Mouse (Mus musculus): ENCODE data around the gene Crlf1. TPM values are rescaled to one million over a fixed set of nuclear protein-coding genes. Genes with fewer than 3 reads are reported as not detected.

Gene Crlf1
- polyA plus RNA-seq, 1 experiment from 2014 or later: 8.7 TPM

DNA sequence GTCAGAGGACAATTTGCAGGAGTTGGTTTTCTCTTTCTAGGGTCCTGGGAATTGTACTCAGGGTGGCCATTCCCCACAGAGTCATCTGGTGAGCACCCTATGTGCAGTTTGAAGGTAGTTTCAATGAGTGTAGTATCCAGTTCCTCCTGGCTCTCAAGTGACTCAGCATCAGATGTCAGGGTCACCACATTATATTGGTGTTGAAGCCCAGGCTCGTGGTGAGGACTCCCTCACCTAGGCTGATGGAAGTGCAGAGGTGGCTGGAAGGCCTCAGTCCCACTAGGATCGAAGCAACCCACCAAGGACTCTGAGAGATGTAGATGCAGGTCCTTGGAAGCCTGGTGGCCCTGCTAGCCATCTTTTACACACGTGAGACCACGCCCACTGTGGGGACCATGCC is 53.5 kb downstream of the Crlf1 start:
- Histone ChIP-seq H3K4me2 (no peak overlapping the region), H3K36me3 (no peaks in the 10 kb centered on the region; the same call in 1 of the 2 replicates), H3K4me3 (replicated peaks) (no peak overlapping the region), H3K9me3 (replicated peaks) (no peaks in the 10 kb centered on the region), H3K4me1 (peaks cover 28% of the 10 kb centered on the region), H3K27ac (replicated peaks) (no peak overlapping the region), H3K27me3 (replicated peaks) (no peaks in the 10 kb centered on the region), H3K9ac (replicated peaks) (no peak overlapping the region)
- 88% methylated on average over 4 of the region's 4 CpGs for WGBS
- no peak for ATAC-seq (ENCODE audit: low FRiP score)

DNA sequence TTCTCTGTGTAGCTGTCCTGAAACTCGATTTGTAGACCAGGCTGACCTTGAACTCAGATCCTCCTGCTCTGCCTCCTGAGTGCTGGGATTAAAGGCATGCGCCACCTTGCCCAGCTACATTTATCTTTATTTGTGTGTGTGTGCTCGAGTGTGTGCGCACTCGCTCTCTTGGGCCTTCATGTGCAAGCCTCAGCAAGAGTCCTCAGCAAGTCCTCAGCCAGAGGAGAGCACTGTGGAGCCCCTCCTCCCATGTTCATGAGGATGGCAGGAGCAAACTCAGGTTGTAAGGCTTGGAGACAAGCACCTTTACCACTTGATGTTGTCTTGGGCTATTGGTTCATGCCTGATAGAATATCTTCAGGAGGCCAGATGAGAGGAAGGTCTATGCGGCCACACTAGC is 54.8 kb downstream of the Crlf1 start:
- no peaks in the 10 kb centered on the region for H3K27me3 ChIP-seq (replicated peaks)
- no peak overlapping the region for H3K27ac ChIP-seq (replicated peaks)
- no peak overlapping the region for H3K4me3 ChIP-seq (replicated peaks)
- no peak overlapping the region for H3K4me2 ChIP-seq
- WGBS: 88% methylated on average over 6 of the region's 6 CpGs
- no peaks in the 10 kb centered on the region for H3K9me3 ChIP-seq (replicated peaks)
- H3K4me1 ChIP-seq: peaks cover 30% of the 10 kb centered on the region
- no peak for ATAC-seq (ENCODE audit: low FRiP score)
- no peak overlapping the region for H3K9ac ChIP-seq (replicated peaks)
- no peaks in the 10 kb centered on the region; the same call in 1 of the 2 replicates for H3K36me3 ChIP-seq

DNA sequence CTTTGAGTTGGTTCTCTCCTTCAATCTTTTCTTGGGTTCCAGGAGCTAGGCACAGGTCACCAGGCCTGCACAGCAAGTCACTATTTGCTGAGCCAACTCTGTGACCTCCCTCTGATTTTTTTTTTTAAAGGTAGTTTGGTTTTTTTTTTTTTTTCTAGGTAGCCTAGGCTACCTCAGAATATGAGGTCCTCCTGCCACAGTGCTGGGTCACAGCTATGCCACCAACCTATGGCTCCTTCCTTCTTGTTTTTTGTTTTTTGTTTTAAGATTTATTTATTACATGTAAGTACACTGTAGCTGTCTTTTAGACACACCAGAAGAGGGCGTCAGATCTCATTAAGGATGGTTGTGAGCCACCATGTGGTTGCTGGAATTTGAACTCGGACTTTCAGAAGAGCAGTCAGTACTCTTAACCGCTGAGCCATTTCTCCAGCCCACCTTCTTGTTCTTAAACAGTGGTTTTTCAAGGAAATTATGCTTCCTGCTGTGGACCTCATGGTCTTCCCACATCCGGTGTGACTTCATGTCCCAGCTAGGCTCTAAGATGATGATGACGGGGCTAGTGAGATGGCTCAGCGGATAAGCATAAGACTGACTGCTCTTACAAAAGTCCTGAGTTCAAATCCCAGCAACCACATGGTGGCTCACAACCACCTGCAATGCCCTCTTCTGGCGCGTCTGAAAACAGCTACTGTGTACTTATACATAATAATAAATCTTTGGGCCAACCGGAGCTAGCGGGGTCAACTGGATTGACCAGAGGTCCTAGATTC is 56.6 kb downstream of the Crlf1 start:
- Histone ChIP-seq H3K9ac (replicated peaks) (no peak overlapping the region), H3K4me1 (peaks cover 31% of the 10 kb centered on the region), H3K36me3 (no peaks in the 10 kb centered on the region; the same call in 1 of the 2 replicates), H3K27me3 (replicated peaks) (no peaks in the 10 kb centered on the region), H3K9me3 (replicated peaks) (no peaks in the 10 kb centered on the region), H3K27ac (replicated peaks) (no peak overlapping the region), H3K4me3 (replicated peaks) (no peak overlapping the region), H3K4me2 (no peak overlapping the region)
- 90% methylated on average over 10 of the region's 10 CpGs for WGBS
- no peak for ATAC-seq (ENCODE audit: low FRiP score)

DNA sequence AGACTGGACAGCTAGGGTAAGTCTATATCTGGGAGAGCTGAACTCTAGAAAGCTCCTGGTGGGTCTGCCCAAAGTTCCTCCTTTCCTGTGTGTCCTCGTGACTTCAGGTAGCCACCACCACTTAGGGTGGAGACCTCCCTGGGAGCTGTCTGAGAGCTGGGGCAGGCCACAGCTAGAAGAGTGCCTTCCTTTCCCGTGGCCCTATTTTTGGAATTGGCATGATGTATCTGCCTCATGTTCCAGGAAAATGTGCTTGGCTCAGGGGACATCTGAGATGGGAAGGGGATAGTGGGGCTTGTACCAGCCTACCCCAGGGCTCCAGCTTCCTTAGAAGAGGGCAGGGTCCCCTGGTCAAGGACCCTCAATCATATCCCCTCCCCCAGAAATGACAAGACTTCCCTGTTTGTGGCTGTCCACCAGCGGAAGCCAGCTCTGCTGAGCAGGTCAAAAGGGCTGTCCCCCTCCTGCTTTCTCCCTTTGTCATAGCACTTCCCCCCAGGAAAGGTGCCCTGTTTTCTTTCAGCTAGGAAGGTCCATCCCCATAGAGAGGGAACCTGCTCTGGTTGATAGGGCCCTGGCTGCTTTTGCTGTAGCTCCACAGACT is 58.7 kb downstream of the Crlf1 start:
- H3K9ac ChIP-seq (replicated peaks): no peak overlapping the region; the same call in 1 of the 2 replicates
- peaks cover 30% of the 10 kb centered on the region for H3K4me1 ChIP-seq
- WGBS: 82% methylated on average over 3 of the region's 3 CpGs
- H3K27ac ChIP-seq (replicated peaks): no peak overlapping the region
- H3K4me3 ChIP-seq (replicated peaks): no peak overlapping the region
- ATAC-seq (ENCODE audit: low FRiP score): no peak
- H3K27me3 ChIP-seq (replicated peaks): no peaks in the 10 kb centered on the region
- no peak overlapping the region for H3K4me2 ChIP-seq
- no peaks in the 10 kb centered on the region for H3K9me3 ChIP-seq (replicated peaks)
- no peaks in the 10 kb centered on the region; the same call in 1 of the 2 replicates for H3K36me3 ChIP-seq

DNA sequence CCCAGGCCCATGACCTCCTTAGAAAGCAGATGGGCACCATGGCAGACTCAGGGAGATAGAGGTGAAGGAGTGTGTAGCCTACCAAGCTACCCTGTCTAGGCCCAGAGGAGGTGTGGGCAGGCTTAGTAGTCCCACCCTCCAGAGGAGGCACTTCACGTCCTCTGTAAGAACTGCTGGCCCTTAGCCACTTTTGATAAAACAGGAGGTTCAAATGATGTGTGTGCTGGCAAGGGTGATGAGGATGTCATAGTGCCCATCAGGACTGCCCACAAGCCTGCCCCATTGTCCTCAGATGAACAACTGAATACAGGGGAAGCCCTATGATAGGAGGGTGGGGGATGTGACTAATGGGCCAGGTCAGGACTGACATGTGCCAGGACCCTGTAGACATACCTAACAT is 59.9 kb downstream of the Crlf1 start:
- H3K27me3 ChIP-seq (replicated peaks): no peaks in the 10 kb centered on the region
- no peak overlapping the region for H3K4me2 ChIP-seq
- no peak for ATAC-seq (ENCODE audit: low FRiP score)
- 65% methylated on average over 1 of the region's 1 CpGs for WGBS
- H3K4me3 ChIP-seq (replicated peaks): no peak overlapping the region
- H3K9ac ChIP-seq (replicated peaks): no peak overlapping the region
- peaks cover 33% of the 10 kb centered on the region for H3K4me1 ChIP-seq
- H3K36me3 ChIP-seq: 0 out of 2 replicates have a peak, but pooled peaks cover 4% of the 10 kb centered on the region
- 0 out of 2 replicates have a peak overlapping the region, but pooled peaks have one; percentile 28 for H3K27ac ChIP-seq (replicated peaks)
- H3K9me3 ChIP-seq (replicated peaks): no peaks in the 10 kb centered on the region

Other genes with a start within 250 kb of the Crlf1 start
- 22.7 and 30.1 TPM in 2 replicates for gene Homer3, start 210.3 kb upstream of the Crlf1 start, polyA plus RNA-seq (2015; fragmentation: Nextera tagmentation; extraction: Ambion mirVana)
- 42.2 and 46.7 TPM in 2 replicates for gene Ddx49, start 190.7 kb upstream of the Crlf1 start, polyA plus RNA-seq (2015; fragmentation: Nextera tagmentation; extraction: Ambion mirVana)
- 299 and 314 TPM in 2 replicates for gene Cope, start 190.6 kb upstream of the Crlf1 start, polyA plus RNA-seq (2015; fragmentation: Nextera tagmentation; extraction: Ambion mirVana)
- 35.5 and 42.4 TPM in 2 replicates for gene Cers1, start 177.4 kb upstream of the Crlf1 start, polyA plus RNA-seq (2015; fragmentation: Nextera tagmentation; extraction: Ambion mirVana)
- 7.9 and 9.8 TPM in 2 replicates for gene Gdf1, start 163.3 kb upstream of the Crlf1 start, polyA plus RNA-seq (2015; fragmentation: Nextera tagmentation; extraction: Ambion mirVana)
- gene Upf1, start 139.9 kb upstream of the Crlf1 start, polyA plus RNA-seq (2015; fragmentation: Nextera tagmentation; extraction: Ambion mirVana): 11.8 and 12.6 TPM in 2 replicates
- 3.1 and 6.4 TPM in 2 replicates for gene Comp, start 119.6 kb upstream of the Crlf1 start, polyA plus RNA-seq (2015; fragmentation: Nextera tagmentation; extraction: Ambion mirVana)
- gene Crtc1, start 53.6 kb upstream of the Crlf1 start, polyA plus RNA-seq (2015; fragmentation: Nextera tagmentation; extraction: Ambion mirVana): 44.9 and 45.6 TPM in 2 replicates
- gene Klhl26, start 16.2 kb upstream of the Crlf1 start, polyA plus RNA-seq (2015; fragmentation: Nextera tagmentation; extraction: Ambion mirVana): 33.3 and 35.0 TPM in 2 replicates
- 153 and 188 TPM in 2 replicates for gene Tmem59l, start 5.8 kb upstream of the Crlf1 start, polyA plus RNA-seq (2015; fragmentation: Nextera tagmentation; extraction: Ambion mirVana)
- gene Rex1bd, start 13.6 kb downstream of the Crlf1 start, polyA plus RNA-seq (2015; fragmentation: Nextera tagmentation; extraction: Ambion mirVana): 165 and 181 TPM in 2 replicates
- gene Uba52, start 17.6 kb downstream of the Crlf1 start, polyA plus RNA-seq (2015; fragmentation: Nextera tagmentation; extraction: Ambion mirVana): 653 and 714 TPM in 2 replicates
- gene Fkbp8, start 34.6 kb downstream of the Crlf1 start, polyA plus RNA-seq (2015; fragmentation: Nextera tagmentation; extraction: Ambion mirVana): 381 and 389 TPM in 2 replicates
- 44.4 and 51.1 TPM in 2 replicates for gene Kxd1, start 34.8 kb downstream of the Crlf1 start, polyA plus RNA-seq (2015; fragmentation: Nextera tagmentation; extraction: Ambion mirVana)
- 14.7 and 19.2 TPM in 2 replicates for gene Ell, start 46.3 kb downstream of the Crlf1 start, polyA plus RNA-seq (2015; fragmentation: Nextera tagmentation; extraction: Ambion mirVana)
- 137 and 142 TPM in 2 replicates for gene Isyna1, start 101.2 kb downstream of the Crlf1 start, polyA plus RNA-seq (2015; fragmentation: Nextera tagmentation; extraction: Ambion mirVana)
- 170 and 175 TPM in 2 replicates for gene Ssbp4, start 115.7 kb downstream of the Crlf1 start, polyA plus RNA-seq (2015; fragmentation: Nextera tagmentation; extraction: Ambion mirVana)
- 1.5 and 2.6 TPM in 2 replicates for gene Lrrc25, start 123.0 kb downstream of the Crlf1 start, polyA plus RNA-seq (2015; fragmentation: Nextera tagmentation; extraction: Ambion mirVana)
- 0.22 TPM in 2 replicates for gene Gdf15, start 139.3 kb downstream of the Crlf1 start, polyA plus RNA-seq (2015; fragmentation: Nextera tagmentation; extraction: Ambion mirVana)
- 78.6 TPM in 2 replicates for gene Pgpep1, start 167.2 kb downstream of the Crlf1 start, polyA plus RNA-seq (2015; fragmentation: Nextera tagmentation; extraction: Ambion mirVana)
- 191 and 206 TPM in 2 replicates for gene Lsm4, start 180.1 kb downstream of the Crlf1 start, polyA plus RNA-seq (2015; fragmentation: Nextera tagmentation; extraction: Ambion mirVana)
- gene Jund, start 205.8 kb downstream of the Crlf1 start, polyA plus RNA-seq (2015; fragmentation: Nextera tagmentation; extraction: Ambion mirVana): 73.7 and 82.7 TPM in 2 replicates
- gene Iqcn, start 210.3 kb downstream of the Crlf1 start, polyA plus RNA-seq (2015; fragmentation: Nextera tagmentation; extraction: Ambion mirVana): 0.04 and 0.09 TPM in 2 replicates
- gene Gm3336, start 225.4 kb downstream of the Crlf1 start, polyA plus RNA-seq (2015; fragmentation: Nextera tagmentation; extraction: Ambion mirVana): not detected in 2 replicates
- 0.17 and 0.40 TPM in 2 replicates for gene Pde4c, start 230.6 kb downstream of the Crlf1 start, polyA plus RNA-seq (2015; fragmentation: Nextera tagmentation; extraction: Ambion mirVana)

Data from neural tube, embryonic 15.5 days (tissue).